Mouse (Mus musculus): ENCODE measurements around the gene Lsamp. TPM values are rescaled to one million over a fixed set of nuclear protein-coding genes. Genes with fewer than 3 reads are reported as not detected.

Lsamp gene
- total and polyA plus RNA-seq, 3 experiments = not detected

DNA sequence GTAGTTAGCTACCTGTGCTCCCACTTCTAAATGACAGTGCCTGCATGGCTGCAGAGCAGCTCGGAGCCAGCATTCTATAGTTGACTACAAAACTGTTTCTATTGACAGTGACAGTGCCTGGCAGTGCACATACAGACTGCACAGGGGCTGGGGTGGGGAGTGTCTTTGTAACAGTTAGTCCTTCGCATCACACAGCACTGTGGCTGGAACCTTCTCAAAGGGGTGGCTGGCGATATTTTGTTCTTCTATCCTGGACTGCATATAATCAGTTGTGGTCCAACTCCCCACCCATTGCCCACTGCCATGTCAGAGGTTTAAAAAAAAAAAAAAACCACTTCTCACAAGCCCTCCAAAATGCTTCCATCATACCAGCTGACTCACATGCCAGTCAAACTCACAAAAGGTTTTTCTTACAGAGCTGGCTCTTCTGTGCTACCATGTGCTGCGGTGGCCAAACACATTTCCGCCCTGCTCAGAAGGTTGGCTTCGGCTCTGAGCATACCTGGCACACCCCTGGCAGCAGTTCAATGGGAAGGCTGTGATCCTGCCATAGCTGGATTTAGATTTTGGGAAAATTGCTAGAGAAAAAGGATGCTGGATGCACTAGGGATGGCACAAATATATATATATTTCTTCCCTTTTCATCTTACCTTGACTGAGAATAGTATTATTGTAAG, 1887.9 kb downstream of the Lsamp start:
- Histone ChIP-seq H3K9me3 (replicated peaks; ENCODE audit: low read length) (peaks cover 50% of the 10 kb centered on the region), H3K79me2 (replicated peaks; ENCODE audit: control insufficient read depth, extremely low read depth, insufficient read depth, poor library complexity, severe bottlenecking) (no peaks in the 10 kb centered on the region), H3K36me3 (replicated peaks in 1 of 2; ENCODE audit: control insufficient read depth in 1 of 2, insufficient read depth in 1 of 2, low read length in 1 of 2) (no peaks in the 10 kb centered on the region), H3K9ac (ENCODE audit: insufficient read depth, low read depth) (no peak overlapping the region), H3K27me3 (replicated peaks) (no peaks in the 10 kb centered on the region), H3K4me2 (ENCODE audit: insufficient read depth, low read depth, poor library complexity, severe bottlenecking) (no peak overlapping the region), H3K4me3 (replicated peaks in 1 of 3; ENCODE audit: low read depth in 2 of 3, low read length in 2 of 3, poor library complexity in 1 of 3) (no peak overlapping the region), H3K27ac (ENCODE audit: insufficient read depth, low read depth) (no peak overlapping the region), H3K4me1 (ENCODE audit: control insufficient read depth in 1 of 2, insufficient read depth in 2 of 2) (no peaks in the 10 kb centered on the region)
- DNase-seq (ENCODE audit: extremely low read depth) = no peak
- dilution Hi-C loops (cut with MboI; ENCODE audit: extremely low pct_ligation_motif_present, extremely low pct_unique_long_range_greater_than_20kb, low sequenced_read_pairs) = no loop called here
- TF ChIP-seq ETS1 (conservative IDR thresholded peaks at IDR 0.05; ENCODE audit: low read depth, low read length) = no peak
- TF ChIP-seq MAFK (IDR thresholded peaks at IDR 0.05; ENCODE audit: insufficient replicate concordance, low read length) = no peak
- no peak for TF ChIP-seq TBP (conservative IDR thresholded peaks at IDR 0.05; ENCODE audit: low read depth, low read length)
- TF ChIP-seq HCFC1 (IDR thresholded peaks at IDR 0.05; ENCODE audit: low read depth, low read length) = no peak
- no peak for TF ChIP-seq MYC (IDR thresholded peaks at IDR 0.05; ENCODE audit: low read depth, low read length)
- TF ChIP-seq GABPA (IDR thresholded peaks at IDR 0.05; ENCODE audit: insufficient replicate concordance, low read depth, low read length) = no peak
- no peak for TF ChIP-seq UBTF (IDR thresholded peaks at IDR 0.05; ENCODE audit: low read depth, low read length)
- no peak for TF ChIP-seq KAT2A (IDR thresholded peaks at IDR 0.05; ENCODE audit: insufficient replicate concordance, low read length)
- TF ChIP-seq RCOR1 (conservative IDR thresholded peaks at IDR 0.05; ENCODE audit: low read depth, low read length) = no peak
- no peak for TF ChIP-seq USF1 (IDR thresholded peaks at IDR 0.05; ENCODE audit: low read depth, low read length)
- TF ChIP-seq MXI1 (IDR thresholded peaks at IDR 0.05; ENCODE audit: low read depth, low read length) = no peak
- no peak for TF ChIP-seq SMC3 (IDR thresholded peaks at IDR 0.05; ENCODE audit: low read depth, low read length)
- TF ChIP-seq BHLHE40 (IDR thresholded peaks at IDR 0.05; ENCODE audit: low read depth, low read length) = no peak
- TF ChIP-seq IRF4 (IDR thresholded peaks at IDR 0.05; ENCODE audit: low read depth, low read length) = no peak
- no peak for TF ChIP-seq MAX (IDR thresholded peaks at IDR 0.05; ENCODE audit: low read length)
- in situ Hi-C loops (cut with MboI; ENCODE audit: low pct_ligation_motif_present, low pct_unique_long_range_greater_than_20kb, low sequenced_read_pairs) = no loop called here

DNA sequence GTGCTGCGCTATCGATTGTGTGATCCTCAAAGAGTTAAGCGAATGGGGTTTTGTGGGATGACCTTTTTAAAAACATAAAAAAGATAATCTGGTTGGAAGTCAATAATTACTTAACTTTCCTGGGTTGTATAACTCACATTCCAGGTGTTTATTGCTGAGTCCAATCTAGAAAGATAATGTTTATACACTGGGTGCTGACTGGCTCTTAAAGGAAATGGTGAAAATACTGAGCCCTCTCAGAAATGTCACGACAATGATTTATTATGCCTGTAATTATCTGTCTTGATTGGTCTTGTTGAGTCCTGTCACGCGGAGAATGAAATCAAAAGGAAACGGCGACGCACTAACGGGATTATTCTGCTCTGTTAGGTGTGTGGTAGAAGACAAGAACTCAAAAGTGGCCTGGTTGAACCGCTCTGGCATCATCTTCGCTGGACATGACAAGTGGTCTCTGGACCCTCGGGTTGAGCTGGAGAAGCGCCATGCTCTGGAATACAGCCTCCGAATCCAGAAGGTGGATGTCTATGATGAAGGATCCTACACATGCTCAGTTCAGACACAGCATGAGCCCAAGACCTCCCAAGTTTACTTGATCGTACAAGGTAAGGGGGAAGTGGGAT, 1904.5 kb downstream of the Lsamp start:
- Histone ChIP-seq H3K36me3 (replicated peaks in 1 of 2; ENCODE audit: control insufficient read depth in 1 of 2, insufficient read depth in 1 of 2, low read length in 1 of 2) (no peaks in the 10 kb centered on the region), H3K4me3 (replicated peaks in 1 of 3; ENCODE audit: low read depth in 2 of 3, low read length in 2 of 3, poor library complexity in 1 of 3) (no peak overlapping the region), H3K79me2 (replicated peaks; ENCODE audit: control insufficient read depth, extremely low read depth, insufficient read depth, poor library complexity, severe bottlenecking) (no peaks in the 10 kb centered on the region), H3K9me3 (replicated peaks; ENCODE audit: low read length) (peaks cover 41% of the 10 kb centered on the region), H3K4me1 (ENCODE audit: control insufficient read depth in 1 of 2, insufficient read depth in 2 of 2) (no peaks in the 10 kb centered on the region), H3K27ac (ENCODE audit: insufficient read depth, low read depth) (no peak overlapping the region), H3K4me2 (ENCODE audit: insufficient read depth, low read depth, poor library complexity, severe bottlenecking) (no peak overlapping the region), H3K27me3 (replicated peaks) (no peaks in the 10 kb centered on the region), H3K9ac (ENCODE audit: insufficient read depth, low read depth) (no peak overlapping the region)
- dilution Hi-C loops (cut with MboI; ENCODE audit: extremely low pct_ligation_motif_present, extremely low pct_unique_long_range_greater_than_20kb, low sequenced_read_pairs) = no loop called here
- DNase-seq (ENCODE audit: extremely low read depth) = no peak
- in situ Hi-C loops (cut with MboI; ENCODE audit: low pct_ligation_motif_present, low pct_unique_long_range_greater_than_20kb, low sequenced_read_pairs) = no loop called here
- no peak for TF ChIP-seq IRF4 (IDR thresholded peaks at IDR 0.05; ENCODE audit: low read depth, low read length)
- TF ChIP-seq PAX5 (IDR thresholded peaks at IDR 0.05; ENCODE audit: low read length) = no peak
- no peak for TF ChIP-seq MYC (IDR thresholded peaks at IDR 0.05; ENCODE audit: low read depth, low read length)
- TF ChIP-seq POLR2AphosphoS2 (IDR thresholded peaks at IDR 0.05; ENCODE audit: low read depth, low read length) = no peak
- no peak for TF ChIP-seq JUN (IDR thresholded peaks at IDR 0.05; ENCODE audit: insufficient read depth, low read depth, low read length)
- TF ChIP-seq UBTF (IDR thresholded peaks at IDR 0.05; ENCODE audit: low read depth, low read length) = no peak
- no peak for TF ChIP-seq NRF1 (IDR thresholded peaks at IDR 0.05; ENCODE audit: low read depth, low read length)
- TF ChIP-seq TCF12 (IDR thresholded peaks at IDR 0.05; ENCODE audit: low read depth, low read length) = no peak
- TF ChIP-seq POLR2A (IDR thresholded peaks at IDR 0.05; ENCODE audit: low read depth, low read length) = no peak
- TF ChIP-seq ETS1 (conservative IDR thresholded peaks at IDR 0.05; ENCODE audit: low read depth, low read length) = no peak
- no peak for TF ChIP-seq GABPA (IDR thresholded peaks at IDR 0.05; ENCODE audit: insufficient replicate concordance, low read depth, low read length)
- no peak for TF ChIP-seq MAFK (IDR thresholded peaks at IDR 0.05; ENCODE audit: insufficient replicate concordance, low read length)
- TF ChIP-seq NELFE (IDR thresholded peaks at IDR 0.05; ENCODE audit: low read depth, low read length) = no peak
- no peak for TF ChIP-seq KAT2A (IDR thresholded peaks at IDR 0.05; ENCODE audit: insufficient replicate concordance, low read length)
- TF ChIP-seq ZKSCAN1 (IDR thresholded peaks at IDR 0.05; ENCODE audit: borderline replicate concordance, low read depth, low read length) = no peak
- TF ChIP-seq HCFC1 (IDR thresholded peaks at IDR 0.05; ENCODE audit: low read depth, low read length) = no peak
- no peak for TF ChIP-seq CHD1 (IDR thresholded peaks at IDR 0.05; ENCODE audit: low read depth, low read length)
- TF ChIP-seq USF1 (IDR thresholded peaks at IDR 0.05; ENCODE audit: low read depth, low read length) = no peak
